Mouse (Mus musculus): ENCODE measurements at regions not wholly inside any gene's neighbourhood (a gene's known extent, or its start where the extent isn't known, plus 50 kb on each side); places are given as distances from the start of the nearest gene placed in this dataset.

GRCm38 (mm10) chr5:42448644-42449043, 380.9 kb downstream of the Gm16223 start:
- TF ChIP-seq CTCF (IDR thresholded peaks at IDR 0.05; ENCODE audit: extremely low read depth, insufficient read depth, low read length) (no peak), POLR2A (IDR thresholded peaks at IDR 0.05; ENCODE audit: extremely low read depth, insufficient read depth, low read length) (no peak)
